Mouse (Mus musculus) spleen, postnatal 36 days (tissue): ENCODE results near the gene Thbs4.
"Not testable (repeated sequence)": the region's sequence is repeated elsewhere in the genome, so short reads cannot be mapped to it uniquely, and the experiment has no call there.

ENCODE experiments used
- DNase-seq, 2 experiments: peaks; one replicate each; pipeline ENCODE4 v3.0.0; 2022; ENCODE audit warnings: low spot score in 2 of 2, mixed read lengths in 1 of 2

The Thbs4 gene

GRCm38 (mm10) chr13:92794462-92795214 lies at the start of gene Thbs4:
Gene Thbs4, minus strand, starts transcription at chr13:92794818.
- no peak for DNase-seq

- no peak for DNase-seq
Measured at GRCm38 (mm10) chr13:92833162-92833561, 38.5 kb upstream of the Thbs4 start.

GRCm38 (mm10) chr13:92828820-92829219 lies 34.2 kb upstream of the Thbs4 start:
- peak in 1 of 2 experiments; percentile 6 for DNase-seq

- no peak for DNase-seq
Measured at GRCm38 (mm10) chr13:92817357-92817756, 22.7 kb upstream of the Thbs4 start.

GRCm38 (mm10) chr13:92816329-92816728 lies 21.7 kb upstream of the Thbs4 start:
- DNase-seq, result no peak

- DNase-seq, result not testable (repeated sequence)
Measured at GRCm38 (mm10) chr13:92810592-92810991, 16.0 kb upstream of the Thbs4 start.

- DNase-seq, result no peak
Measured at GRCm38 (mm10) chr13:92807849-92808248, 13.2 kb upstream of the Thbs4 start.

- DNase-seq, result no peak
Measured at GRCm38 (mm10) chr13:92806785-92807184, 12.2 kb upstream of the Thbs4 start.

GRCm38 (mm10) chr13:92799306-92799925 lies 4.8 kb upstream of the Thbs4 start:
- DNase-seq, result no peak

- no peak for DNase-seq
Measured at GRCm38 (mm10) chr13:92798830-92799229, 4.2 kb upstream of the Thbs4 start.

GRCm38 (mm10) chr13:92793636-92794035 lies 982 bp downstream of the Thbs4 start:
- no peak for DNase-seq

- no peak for DNase-seq
Measured at GRCm38 (mm10) chr13:92791474-92791873, 3.1 kb downstream of the Thbs4 start.

GRCm38 (mm10) chr13:92784311-92784710 lies 10.3 kb downstream of the Thbs4 start:
- no peak for DNase-seq

GRCm38 (mm10) chr13:92783551-92783950 lies 11.1 kb downstream of the Thbs4 start:
- no peak for DNase-seq

- DNase-seq, result no peak
Measured at GRCm38 (mm10) chr13:92780927-92781326, 13.7 kb downstream of the Thbs4 start.

GRCm38 (mm10) chr13:92780076-92780475 lies 14.5 kb downstream of the Thbs4 start:
- DNase-seq, result no peak

- no peak for DNase-seq
Measured at GRCm38 (mm10) chr13:92778642-92779041, 16.0 kb downstream of the Thbs4 start.

- DNase-seq, result no peak
Measured at GRCm38 (mm10) chr13:92775916-92776315, 18.7 kb downstream of the Thbs4 start.

GRCm38 (mm10) chr13:92774887-92775286 lies 19.7 kb downstream of the Thbs4 start:
- no peak for DNase-seq

- no peak for DNase-seq
Measured at GRCm38 (mm10) chr13:92772500-92772899, 22.1 kb downstream of the Thbs4 start.

GRCm38 (mm10) chr13:92771566-92771965 lies 23.1 kb downstream of the Thbs4 start:
- no peak for DNase-seq

- no peak for DNase-seq
Measured at GRCm38 (mm10) chr13:92765454-92766242, 29.0 kb downstream of the Thbs4 start.
